ENCODE assay signal across 29 mouse cellular contexts in the genomic region with DNA sequence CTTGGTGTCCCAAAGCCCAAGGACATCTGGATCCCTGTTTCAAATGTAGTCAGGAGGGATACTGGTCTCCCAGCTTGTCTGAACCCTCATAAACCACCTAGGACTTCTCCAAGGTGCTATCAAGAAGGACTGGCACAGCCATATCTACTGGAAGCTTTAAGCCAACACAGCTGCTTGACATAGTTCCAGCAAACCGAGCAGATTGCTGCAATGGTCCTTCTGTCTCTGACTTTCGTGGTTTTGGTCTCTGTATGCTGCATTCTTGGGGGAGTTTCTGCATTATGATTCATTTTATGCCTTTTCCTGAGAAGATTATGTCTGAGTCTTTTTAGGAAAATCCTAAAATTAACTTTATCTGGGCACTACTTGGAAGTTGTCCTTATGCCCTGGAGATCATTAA. TPM values are rescaled to one million over a fixed set of nuclear protein-coding genes. Genes with fewer than 3 reads are reported as not detected.
"Had no signal": no experiment of that assay in that cellular context is flagged by ENCODE, and none has a peak within 500 bp of the region (broad histone marks: within the 10 kb centered on the region; RNA-seq: fewer than 3 reads in every experiment).

No protein-coding gene starts in this region.

- H3K4me3 ChIP-seq: heart, adult 2 months; heart, embryonic 13.5 days; heart, embryonic 15.5 days; hindbrain, embryonic 13.5 days; hindbrain, embryonic 15.5 days; kidney, embryonic 15.5 days; left cerebral cortex, adult 2 months; limb, embryonic 10.5 days; limb, embryonic 12.5 days; liver, embryonic 13.5 days; liver, embryonic 15.5 days had no signal

- H3K9me3 ChIP-seq: heart, embryonic 13.5 days; heart, embryonic 15.5 days; hindbrain, embryonic 13.5 days; hindbrain, embryonic 15.5 days; kidney, embryonic 15.5 days; limb, embryonic 10.5 days; limb, embryonic 12.5 days; liver, embryonic 13.5 days; liver, embryonic 15.5 days had no signal

- H3K9ac ChIP-seq: heart, embryonic 13.5 days; heart, embryonic 15.5 days; hindbrain, embryonic 13.5 days; hindbrain, embryonic 15.5 days; kidney, embryonic 15.5 days; limb, embryonic 12.5 days; liver, embryonic 13.5 days; liver, embryonic 15.5 days had no signal

- H3K27me3 ChIP-seq: heart, embryonic 13.5 days; heart, embryonic 15.5 days; hindbrain, embryonic 13.5 days; hindbrain, embryonic 15.5 days; kidney, embryonic 15.5 days; limb, embryonic 12.5 days; liver, embryonic 13.5 days; liver, embryonic 15.5 days had no signal

- H3K4me2 ChIP-seq: heart, embryonic 11.5 days; heart, embryonic 13.5 days; heart, embryonic 15.5 days; hindbrain, embryonic 13.5 days; hindbrain, embryonic 15.5 days; kidney, embryonic 15.5 days; limb, embryonic 12.5 days; liver, embryonic 11.5 days; liver, embryonic 13.5 days; liver, embryonic 15.5 days had no signal

- ATAC-seq: hindbrain, postnatal 0 days; intestine, embryonic 16.5 days had no signal

- H3K4me1 ChIP-seq: heart, embryonic 13.5 days; heart, embryonic 15.5 days; hindbrain, embryonic 13.5 days; hindbrain, embryonic 15.5 days; kidney, embryonic 15.5 days; limb, embryonic 10.5 days; limb, embryonic 12.5 days; liver, embryonic 13.5 days; liver, embryonic 15.5 days had no signal

- DNase-seq: gastrocnemius, postnatal 14 days; gastrocnemius, postnatal 36 days; heart, adult 11 months; heart, adult 2 months; heart, postnatal 14 days; heart, postnatal 36 days; kidney, adult 11 months; kidney, adult 2 months; kidney, adult 9 months; kidney, postnatal 14 days; kidney, postnatal 36 days; layer of hippocampus, adult 9-11 months; liver; liver, embryonic 13.5 days had no signal

- H3K27ac ChIP-seq: heart, adult 2 months; heart, embryonic 13.5 days; heart, embryonic 15.5 days; hindbrain, embryonic 13.5 days; hindbrain, embryonic 15.5 days; hindbrain, postnatal 0 days; kidney, embryonic 15.5 days; kidney, postnatal 0 days; left cerebral cortex, adult 2 months; limb, embryonic 10.5 days; limb, embryonic 12.5 days; liver, embryonic 13.5 days; liver, embryonic 15.5 days had no signal

- H3K36me3 ChIP-seq: heart, embryonic 13.5 days; heart, embryonic 15.5 days; hindbrain, embryonic 13.5 days; hindbrain, embryonic 15.5 days; kidney, embryonic 15.5 days; limb, embryonic 10.5 days; limb, embryonic 12.5 days; liver, embryonic 13.5 days; liver, embryonic 15.5 days had no signal

RNA-seq across cellular contexts. Expression of a gene that starts 46.6 kb away (rescaled TPM):
- total RNA-seq: hematopoietic stem cell, adult 5-6 weeks had no signal
